Mouse (Mus musculus): ENCODE measurements at regions not wholly inside any gene's neighbourhood (a gene's known extent, or its start where the extent isn't known, plus 50 kb on each side); places are given as distances from the start of the nearest gene placed in this dataset.

- no peak for DNase-seq (ENCODE audit: low spot score)
Observed at GRCm38 (mm10) chr13:112038556-112039304, 229.9 kb upstream of the Map3k1 start.

DNA sequence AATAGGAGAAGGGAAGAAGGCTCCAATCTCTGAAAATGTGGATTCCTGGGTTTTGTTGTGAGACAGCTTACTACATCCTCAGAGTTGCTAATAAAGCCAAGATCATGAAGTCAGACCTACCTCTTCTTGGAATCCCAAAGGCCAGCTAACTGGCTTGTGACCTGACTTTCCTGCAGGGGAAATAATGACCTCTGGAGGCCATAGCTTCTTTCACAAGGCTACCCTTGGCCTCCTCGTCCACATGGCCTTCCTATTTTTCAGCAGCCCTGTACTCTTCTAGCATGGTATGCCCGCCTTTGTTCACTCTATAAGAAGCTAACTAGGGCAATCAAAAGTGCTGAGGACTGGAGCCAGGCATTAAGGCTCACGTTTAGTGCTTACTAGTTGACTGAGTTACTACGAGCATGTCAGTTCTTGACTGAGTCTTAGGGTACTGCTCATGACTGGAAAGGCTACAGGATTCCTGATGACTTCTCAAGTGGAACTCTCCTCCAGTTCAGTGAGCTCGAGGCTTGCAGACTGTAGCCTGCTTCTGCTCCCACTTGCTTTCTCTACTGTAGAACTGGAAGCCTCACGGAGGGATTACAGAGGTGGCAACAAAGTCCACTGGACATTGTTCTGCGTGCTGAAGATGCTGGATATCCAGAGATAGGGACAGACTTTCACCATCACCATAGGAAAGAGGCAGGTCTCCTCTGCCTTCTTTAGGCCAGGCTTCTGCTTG, 230.8 kb upstream of the Map3k1 start:
- no peak for DNase-seq (ENCODE audit: low spot score)

DNA sequence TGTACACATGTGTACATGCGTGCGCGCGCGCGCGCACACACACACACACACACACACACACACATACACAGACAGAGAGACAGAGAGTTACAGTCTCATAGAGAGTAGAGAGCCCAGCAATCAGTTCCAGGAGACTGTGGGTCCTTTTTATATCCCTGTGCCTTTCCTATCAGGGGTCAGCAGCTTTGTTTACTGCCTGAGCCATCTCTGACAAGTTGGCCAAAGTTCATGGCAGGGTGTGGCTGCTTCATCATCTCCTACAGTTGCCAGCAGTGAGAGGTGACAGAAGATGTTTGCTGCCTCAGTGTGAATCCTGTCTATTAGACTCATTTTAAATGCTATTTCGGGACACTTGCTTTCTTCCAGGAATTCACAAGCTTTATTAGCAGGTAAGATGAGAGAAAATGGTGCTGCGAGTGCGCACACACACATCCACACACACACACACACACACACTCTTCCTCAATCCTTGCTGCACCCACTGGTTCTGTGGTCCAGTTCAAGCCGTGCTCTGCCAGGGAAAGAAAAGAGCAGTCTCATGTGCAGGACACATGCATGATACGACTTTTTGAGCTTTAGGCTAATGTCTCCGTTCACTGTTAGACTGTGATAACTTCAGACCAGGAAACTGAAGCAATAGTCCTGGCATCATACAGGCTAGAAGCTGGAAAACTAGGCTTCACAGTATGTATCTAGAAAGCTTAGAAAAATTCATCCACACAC, 234.9 kb upstream of the Map3k1 start:
- DNase-seq (ENCODE audit: low spot score) = peak; percentile 69

DNA sequence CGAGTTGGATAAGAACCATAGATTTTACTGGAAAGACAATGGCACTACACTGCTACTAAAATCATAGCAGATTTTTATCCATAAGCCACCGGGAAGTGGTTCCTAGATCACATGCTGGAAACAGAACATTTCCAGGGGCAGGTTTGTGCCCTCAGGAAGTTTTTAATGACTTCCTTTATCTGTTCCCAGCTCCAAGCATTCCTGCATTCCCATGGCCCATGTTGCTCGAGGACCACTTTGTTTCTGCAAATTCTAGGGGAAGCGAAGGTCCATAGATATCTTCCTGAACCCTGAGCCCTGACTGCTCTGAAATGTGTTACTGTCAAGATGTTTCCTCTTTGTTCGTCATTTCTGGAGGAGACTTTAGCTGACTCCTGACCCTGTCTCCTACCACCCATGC, 235.6 kb upstream of the Map3k1 start:
- DNase-seq (ENCODE audit: low spot score) = no peak

DNA sequence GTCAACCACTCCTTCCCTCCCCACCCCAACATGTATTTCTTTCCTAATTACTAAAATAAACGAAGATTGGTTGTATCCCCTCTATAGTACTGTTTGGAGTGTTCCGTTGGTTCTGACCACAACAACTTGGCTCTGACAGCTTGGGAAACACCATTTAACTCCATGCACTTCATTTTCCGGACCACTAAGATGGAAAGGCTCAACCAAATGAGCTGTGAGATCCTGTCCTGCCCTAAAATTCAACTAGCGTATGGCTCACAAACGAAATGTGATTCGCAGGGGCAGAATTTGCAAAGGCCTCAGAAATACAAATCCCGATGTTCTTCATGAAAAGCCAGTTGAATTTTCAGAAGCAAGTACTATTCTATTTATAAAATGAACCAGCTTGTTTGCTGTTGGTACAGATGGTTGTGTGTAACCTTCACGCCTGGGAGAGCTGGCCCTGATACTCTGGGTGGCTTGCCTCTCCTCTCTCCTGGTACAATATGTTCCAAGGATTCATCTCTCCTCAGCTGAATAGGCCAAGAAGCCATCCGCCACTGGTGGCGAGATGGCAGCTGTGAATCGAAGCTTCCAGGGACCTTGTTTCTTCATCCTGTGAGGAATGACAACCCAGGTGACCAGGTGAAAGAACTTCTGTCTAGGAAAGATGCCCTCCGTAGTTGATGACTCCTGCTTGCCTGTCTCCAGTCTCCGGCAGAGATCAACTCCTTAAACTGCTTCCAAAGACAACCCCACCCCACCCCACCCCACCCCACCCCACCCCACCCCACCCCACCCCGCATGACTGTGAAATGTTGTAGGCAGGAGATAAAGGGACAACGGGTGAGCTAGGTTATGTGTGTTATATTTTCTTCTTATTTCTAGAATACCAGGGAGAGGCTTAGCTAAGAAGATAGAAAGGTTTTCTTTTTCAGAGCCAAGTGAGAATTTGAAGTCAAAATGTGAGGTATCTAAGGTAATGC, 237.7 kb upstream of the Map3k1 start:
- DNase-seq (ENCODE audit: low spot score) = peak; percentile 30

- no peak for DNase-seq (ENCODE audit: low spot score)
Observed at GRCm38 (mm10) chr13:112047408-112047807, 238.6 kb upstream of the Map3k1 start.

- DNase-seq (ENCODE audit: low spot score) = no peak
Observed at GRCm38 (mm10) chr13:112047874-112048273, 239.1 kb upstream of the Map3k1 start.

DNA sequence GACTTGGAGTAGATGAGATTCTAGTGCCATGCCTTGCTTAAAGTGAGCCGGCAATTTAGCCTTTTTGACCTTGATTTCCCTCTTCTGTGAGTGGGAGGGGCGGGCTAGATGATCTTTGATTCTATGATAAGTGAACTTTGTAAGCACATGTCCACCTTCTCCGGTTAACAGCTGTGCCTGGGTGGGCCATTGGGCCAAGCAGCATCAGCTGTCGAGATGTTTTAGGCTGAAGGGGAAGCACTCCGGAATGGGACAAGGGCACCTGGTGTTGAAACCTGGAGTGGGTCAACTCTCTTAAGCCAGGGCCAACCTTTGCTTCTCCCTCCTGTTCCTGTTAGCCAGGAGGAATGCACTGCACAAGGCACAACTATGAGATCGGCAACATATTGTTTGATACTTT, 239.5 kb upstream of the Map3k1 start:
- no peak for DNase-seq (ENCODE audit: low spot score)

GRCm38 (mm10) chr13:112050892-112051291, 237.4 kb upstream of the Ankrd55 start:
- no peak for DNase-seq (ENCODE audit: low spot score)

GRCm38 (mm10) chr13:112052011-112052410, 236.2 kb upstream of the Ankrd55 start:
- no peak for DNase-seq (ENCODE audit: low spot score)

DNA sequence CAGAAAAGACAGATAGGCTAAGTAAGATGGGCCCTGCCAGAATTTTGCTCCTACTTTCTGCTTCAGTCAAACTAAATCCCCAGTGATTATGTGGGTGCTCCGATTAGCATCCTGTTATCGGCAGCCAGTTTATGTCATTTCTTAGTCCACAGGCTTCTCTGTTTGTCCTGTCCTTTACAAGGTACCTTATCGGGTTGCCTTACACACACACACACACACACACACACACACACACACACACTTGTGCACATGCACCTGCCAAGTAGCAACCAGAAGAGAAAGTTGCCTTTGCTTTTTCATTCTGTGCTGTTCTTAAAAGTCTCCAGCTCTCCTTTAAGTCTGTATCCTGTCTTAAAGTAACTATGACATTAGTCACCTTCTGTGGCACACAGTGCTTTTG, 235.8 kb upstream of the Ankrd55 start:
- DNase-seq (ENCODE audit: low spot score) = no peak

DNA sequence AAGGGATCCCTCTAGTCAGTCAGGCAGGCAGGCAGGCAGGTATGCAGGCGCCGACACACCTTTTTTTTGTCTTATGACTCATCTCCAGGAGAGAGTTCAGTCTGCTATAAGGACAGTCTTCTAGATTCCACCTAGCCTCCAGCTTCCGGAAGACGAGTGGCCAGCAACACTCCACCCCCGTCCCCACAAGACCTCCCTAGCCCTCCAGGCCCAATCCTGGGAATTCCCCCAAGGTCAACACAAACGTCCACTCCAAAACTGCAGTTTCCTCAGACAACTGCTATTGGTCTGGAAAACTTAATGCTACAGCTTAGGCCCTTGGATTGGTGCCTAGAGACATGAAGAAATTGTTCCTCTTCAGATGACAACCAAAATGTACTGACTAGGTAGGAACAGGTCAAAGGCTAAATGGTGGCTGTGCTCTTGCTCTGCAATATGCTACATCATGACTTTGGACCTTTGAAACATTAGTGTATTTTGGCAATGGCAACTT, 233.3 kb upstream of the Ankrd55 start:
- DNase-seq (ENCODE audit: low spot score) = no peak

- no peak for DNase-seq (ENCODE audit: low spot score)
Observed at GRCm38 (mm10) chr13:112058218-112058617, 230.0 kb upstream of the Ankrd55 start.

DNA sequence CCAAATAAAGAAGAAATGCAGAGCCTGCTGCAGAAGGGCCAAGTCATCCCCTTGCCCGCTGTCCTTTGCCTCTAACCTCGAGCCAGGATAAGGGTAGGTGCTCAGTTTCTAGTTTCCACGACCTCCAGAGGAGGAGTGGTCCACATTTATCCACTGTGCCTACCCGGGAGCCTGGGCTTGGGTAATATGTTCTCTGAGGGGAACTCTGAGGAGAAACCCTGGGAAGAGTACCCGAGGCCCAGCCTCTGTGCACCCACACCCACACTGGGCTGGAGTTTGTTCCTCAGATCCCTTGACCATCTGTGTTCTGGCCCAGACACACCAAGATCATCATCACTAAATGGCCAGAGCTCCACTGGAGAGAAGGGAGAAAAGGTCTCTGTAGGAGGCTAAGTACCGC, 229.5 kb upstream of the Ankrd55 start:
- DNase-seq (ENCODE audit: low spot score) = no peak

- no peak for DNase-seq (ENCODE audit: low spot score)
Observed at GRCm38 (mm10) chr13:112062024-112062423, 226.2 kb upstream of the Ankrd55 start.

DNA sequence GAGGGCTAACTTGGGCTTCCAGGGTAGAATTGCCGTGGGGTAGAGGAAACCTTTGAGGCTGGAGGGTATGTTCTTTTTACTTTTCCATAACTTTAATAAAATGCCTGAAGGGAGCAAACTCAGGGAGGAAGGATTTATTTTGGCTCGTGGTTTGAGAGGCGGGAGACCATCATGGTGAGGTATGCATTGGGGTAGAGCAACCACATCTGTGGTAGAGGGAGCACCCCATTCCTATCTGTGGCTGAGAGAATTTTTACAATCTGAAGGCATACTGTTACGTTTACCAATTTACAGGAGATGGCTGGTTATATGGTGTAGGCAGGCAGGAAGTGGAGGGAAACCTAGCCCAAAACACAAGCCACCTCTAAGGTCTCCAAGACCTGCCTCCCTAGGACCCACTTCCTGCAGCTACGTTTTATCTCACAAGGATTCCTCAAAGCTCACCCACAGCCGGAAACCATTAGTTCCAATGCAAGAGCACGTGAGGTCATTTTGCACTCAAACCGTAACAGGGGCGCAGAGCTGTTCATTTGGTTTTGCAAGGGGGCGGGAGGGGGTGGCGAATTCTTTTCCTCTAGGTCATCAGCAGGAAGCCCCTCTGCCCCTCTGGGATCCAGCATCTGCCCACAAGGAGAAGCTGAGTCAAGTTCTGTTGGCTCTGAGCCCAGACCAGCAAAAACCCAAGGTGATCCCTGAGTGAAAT, 224.7 kb upstream of the Ankrd55 start:
- no peak for DNase-seq (ENCODE audit: low spot score)

DNA sequence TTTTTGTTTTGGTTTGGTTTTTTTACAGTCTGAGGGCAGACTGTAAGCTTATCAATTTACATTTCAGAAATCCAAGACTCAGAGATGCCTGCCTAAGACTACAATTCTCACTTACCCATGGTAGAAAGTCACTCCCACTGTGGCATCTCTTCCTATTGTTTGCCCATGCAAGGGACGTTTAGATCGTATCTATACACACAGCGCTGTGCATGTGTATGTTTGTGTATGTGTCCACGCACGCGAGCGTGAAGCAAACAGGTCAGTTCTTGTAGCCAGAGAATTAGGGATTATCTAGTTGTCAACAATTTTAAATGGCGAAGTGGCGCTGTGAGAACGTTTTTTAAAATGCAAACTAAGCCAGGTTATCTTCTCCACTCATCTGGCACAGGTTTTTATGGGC, 223.6 kb upstream of the Ankrd55 start:
- DNase-seq (ENCODE audit: low spot score) = no peak

DNA sequence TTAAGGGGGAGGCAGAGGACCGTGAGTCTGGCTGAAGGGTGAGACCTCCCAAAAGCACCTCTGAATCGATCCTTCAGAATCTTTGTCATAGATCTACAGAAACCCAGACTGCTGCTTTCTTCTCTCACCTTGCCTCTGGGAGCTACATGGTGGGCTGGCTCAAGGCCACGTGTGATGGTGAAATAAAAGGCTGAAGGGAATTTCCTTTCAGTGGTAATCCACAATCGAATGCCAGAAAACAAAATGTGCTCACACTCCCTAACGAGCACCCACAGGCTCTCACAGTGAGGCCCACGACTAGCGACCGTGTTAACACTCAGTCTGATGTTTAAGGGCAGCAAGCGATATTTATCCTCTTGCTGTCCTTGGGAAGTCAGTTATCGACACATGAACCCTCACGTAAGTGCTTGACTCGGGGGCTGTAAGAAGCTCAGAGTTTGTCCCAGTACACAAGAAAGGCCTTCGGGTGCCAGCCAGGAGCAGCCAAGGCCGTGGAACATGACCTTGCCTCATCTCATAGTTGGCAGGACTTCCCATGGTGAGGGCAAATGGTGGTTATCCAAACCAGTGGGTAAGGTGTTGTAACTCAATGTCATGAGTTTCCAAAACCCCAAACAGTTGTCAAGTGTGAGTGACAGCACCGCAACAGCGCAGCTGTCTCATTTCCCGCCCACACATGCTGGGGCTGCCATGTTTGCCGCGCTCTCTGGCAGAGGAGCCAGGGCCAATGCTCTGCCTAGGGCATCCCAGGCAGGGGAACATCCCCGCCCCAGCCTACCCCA, 221.0 kb upstream of the Ankrd55 start:
- DNase-seq (ENCODE audit: low spot score) = no peak

- DNase-seq (ENCODE audit: low spot score) = no peak
Observed at GRCm38 (mm10) chr13:112070757-112071156, 217.5 kb upstream of the Ankrd55 start.
